Mouse (Mus musculus) thymus, adult 2 months (tissue): ENCODE data around the gene Ahdc1. TPM values are rescaled to one million over a fixed set of nuclear protein-coding genes. Genes with fewer than 3 reads are reported as not detected.

ENCODE experiments used
- DNase-seq: peaks from one replicate; pipeline ENCODE4 v3.0.0; 2021
- H3K27ac ChIP-seq: fragments of 200-500 bp; 2 replicates; pipeline ENCODE4 v1.5.1; 2012; ENCODE audit warnings: low read length, control low read depth; ENCODE audit not compliant: control insufficient read depth, insufficient read depth
- H3K27me3 ChIP-seq: fragments of 200-500 bp; 2 replicates; pipeline ENCODE4 v1.6.1; 2012; ENCODE audit warnings: mild to moderate bottlenecking, low read length, moderate library complexity, mixed read lengths; ENCODE audit not compliant: control insufficient read depth, insufficient read depth
- H3K36me3 ChIP-seq: fragments of 200-500 bp; 2 replicates; pipeline ENCODE4 v1.6.1; 2012; ENCODE audit warnings: mild to moderate bottlenecking, low read length, moderate library complexity; ENCODE audit not compliant: control insufficient read depth, insufficient read depth
- H3K4me1 ChIP-seq: fragments of 200-500 bp; replicated peaks from 2 replicates; pipeline ENCODE4 v1.6.1; 2012; ENCODE audit warnings: low read length; ENCODE audit not compliant: control insufficient read depth, insufficient read depth
- H3K4me3 ChIP-seq: fragments of 200-500 bp; 2 replicates; pipeline ENCODE4 v1.5.1; 2012; ENCODE audit warnings: mild to moderate bottlenecking, low read length, control low read depth, moderate library complexity; ENCODE audit not compliant: control insufficient read depth, insufficient read depth
- CTCF ChIP-seq: fragments of 200-500 bp; IDR thresholded peaks from 2 replicates; pipeline ENCODE4 v1.5.1; 2012; ENCODE audit warnings: mild to moderate bottlenecking, control low read depth, low read length, moderate library complexity, borderline replicate concordance; ENCODE audit not compliant: control insufficient read depth, poor library complexity, insufficient read depth; ENCODE audit errors: extremely low read depth
- POLR2A ChIP-seq: fragments of 200-500 bp; IDR thresholded peaks from 2 replicates; pipeline ENCODE4 v1.6.1; 2012; ENCODE audit warnings: mild to moderate bottlenecking, low read length, control low read depth, moderate library complexity; ENCODE audit not compliant: control insufficient read depth, poor library complexity, insufficient read depth; ENCODE audit errors: extremely low read depth
- WGBS: fragments of 180-500 bp; shearing (Covaris S2); methylation state at CpG from one replicate; pipeline ENCODE4 v1.1.7; 2018; 5-methylcytosine and 5-hydroxymethylcytosine counted together
- polyA plus RNA-seq: library from polyadenylated mRNA; depleted of rRNA; stranded (reverse); fragments of >200 nt; gene quantifications from 2 replicates; pipeline ENCODE4 v1.2.3, GENCODE M21; 2012

Gene Ahdc1
- polyA plus RNA-seq, 1 experiment, result 59.8 TPM

GRCm38 (mm10) chr4:132968105-132968938 lies 42.7 kb upstream of the Ahdc1 start:
- DNase-seq, result no peak
- H3K27ac ChIP-seq, result no peak overlapping the region
- WGBS, result 54% methylated on average over 6 of the region's 6 CpGs
- H3K4me1 ChIP-seq, result peaks cover 42% of the 10 kb centered on the region
- H3K27me3 ChIP-seq, result no peaks in the 10 kb centered on the region
- TF ChIP-seq CTCF, result no peak
- TF ChIP-seq POLR2A, result no peak
- H3K4me3 ChIP-seq, result no peak overlapping the region
- H3K36me3 ChIP-seq, result no peaks in the 10 kb centered on the region

DNA sequence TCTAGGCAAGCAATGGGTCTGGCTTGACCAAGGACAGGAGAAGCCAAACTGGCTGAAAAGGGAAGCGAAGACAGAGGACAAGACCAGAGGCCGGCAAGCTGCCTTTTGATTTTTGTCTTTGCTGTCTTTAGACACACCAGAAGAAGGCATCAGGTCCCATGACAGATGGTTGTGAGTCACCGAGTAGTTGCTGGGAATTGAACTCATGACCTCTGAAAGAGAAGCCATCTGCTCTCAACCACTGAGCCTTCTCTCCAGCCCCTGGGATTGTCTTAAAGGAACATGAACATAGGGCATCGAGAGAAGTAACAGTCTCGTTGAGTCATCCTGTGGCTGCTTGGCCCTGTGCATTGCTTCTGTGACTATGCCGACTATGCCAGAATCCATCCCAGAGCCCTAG lies 39.5 kb upstream of the Ahdc1 start:
- Histone ChIP-seq H3K27me3 (no peaks in the 10 kb centered on the region), H3K4me1 (peaks cover 68% of the 10 kb centered on the region), H3K4me3 (no peak overlapping the region), H3K27ac (peak overlapping the region; percentile 90), H3K36me3 (no peaks in the 10 kb centered on the region)
- WGBS, result 42% methylated on average over 6 of the region's 6 CpGs
- no peak for DNase-seq
- no peak for TF ChIP-seq CTCF
- no peak for TF ChIP-seq POLR2A

GRCm38 (mm10) chr4:132972101-132972500 lies 39.0 kb upstream of the Ahdc1 start:
- Histone ChIP-seq H3K36me3 (no peaks in the 10 kb centered on the region), H3K4me3 (peak overlapping the region; percentile 4; the same call in 1 of the 2 replicates), H3K4me1 (peaks cover 73% of the 10 kb centered on the region), H3K27ac (peak overlapping the region; percentile 90), H3K27me3 (no peaks in the 10 kb centered on the region)
- DNase-seq, result peak; percentile 74
- 6% methylated on average over 3 of the region's 3 CpGs for WGBS
- TF ChIP-seq POLR2A (0 out of 2 replicates have a peak, but pooled peaks have one; percentile 36), CTCF (no peak)

DNA sequence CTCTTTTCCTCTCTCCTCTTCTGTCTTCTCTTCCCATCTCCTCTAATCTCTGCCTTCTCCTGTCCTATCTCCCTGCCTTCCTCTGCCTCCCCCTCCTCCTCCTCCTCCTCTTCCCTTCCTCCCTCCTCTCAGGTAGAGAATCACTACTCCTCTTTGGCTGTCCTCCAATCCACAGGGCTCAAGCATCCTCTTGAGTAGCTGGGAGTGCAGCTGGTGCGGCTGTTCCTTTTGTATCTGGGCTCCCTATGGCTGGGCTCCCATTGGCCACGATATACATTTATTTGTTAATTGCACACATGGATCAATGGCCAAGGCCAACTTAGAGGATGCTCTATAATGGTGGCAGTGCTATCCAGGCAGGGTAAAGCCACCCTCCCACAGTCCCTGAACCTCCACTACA lies 38.5 kb upstream of the Ahdc1 start:
- TF ChIP-seq POLR2A (no peak), CTCF (no peak)
- Histone ChIP-seq H3K27ac (peak overlapping the region; percentile 90), H3K27me3 (no peaks in the 10 kb centered on the region), H3K4me3 (peak overlapping the region; percentile 4; the same call in 1 of the 2 replicates), H3K4me1 (peaks cover 77% of the 10 kb centered on the region), H3K36me3 (no peaks in the 10 kb centered on the region)
- WGBS, result 23% methylated on average over 2 of the region's 2 CpGs
- DNase-seq, result no peak

DNA sequence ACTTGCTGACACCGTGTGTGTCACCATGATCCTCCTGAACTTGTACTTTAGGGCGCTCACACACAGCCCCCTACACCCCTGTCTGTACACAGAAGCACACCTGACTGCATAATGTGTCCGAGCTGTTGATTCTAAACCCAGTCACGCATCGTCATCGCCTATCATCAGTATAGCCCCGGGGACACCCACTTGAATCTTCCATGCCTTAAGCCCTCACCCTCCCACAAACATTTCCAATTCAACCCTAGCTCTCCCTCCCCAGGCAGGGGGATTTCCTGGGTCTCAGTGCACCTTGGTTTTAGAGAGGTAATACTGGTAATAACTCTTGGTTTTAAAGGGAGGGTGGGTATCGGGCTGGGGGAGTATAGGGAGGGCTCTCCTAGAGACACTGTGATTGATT lies 37.9 kb upstream of the Ahdc1 start:
- Histone ChIP-seq H3K27me3 (no peaks in the 10 kb centered on the region), H3K27ac (peak overlapping the region; percentile 90), H3K4me3 (no peak overlapping the region), H3K4me1 (peaks cover 77% of the 10 kb centered on the region), H3K36me3 (no peaks in the 10 kb centered on the region)
- DNase-seq, result no peak
- TF ChIP-seq POLR2A (no peak), CTCF (no peak)
- WGBS, result 76% methylated on average over 8 of the region's 8 CpGs

GRCm38 (mm10) chr4:132973814-132974398 lies 37.2 kb upstream of the Ahdc1 start, which contains the start of gene Fgr:
Fgr (plus strand) TSS chr4:132974095.
- H3K27me3 ChIP-seq, result no peaks in the 10 kb centered on the region
- H3K36me3 ChIP-seq, result no peaks in the 10 kb centered on the region
- DNase-seq, result peak; percentile 80
- peak within 1 kb of the TSS; percentile 32 for H3K4me3 ChIP-seq
- TF ChIP-seq CTCF (no peak), POLR2A (peak; percentile 29; the same call in 1 of the 2 replicates)
- 7% methylated on average over 21 of the region's 21 CpGs for WGBS
- H3K4me1 ChIP-seq, result peaks cover 77% of the 10 kb centered on the region
- peak within 1 kb of the TSS; percentile 90 for H3K27ac ChIP-seq

DNA sequence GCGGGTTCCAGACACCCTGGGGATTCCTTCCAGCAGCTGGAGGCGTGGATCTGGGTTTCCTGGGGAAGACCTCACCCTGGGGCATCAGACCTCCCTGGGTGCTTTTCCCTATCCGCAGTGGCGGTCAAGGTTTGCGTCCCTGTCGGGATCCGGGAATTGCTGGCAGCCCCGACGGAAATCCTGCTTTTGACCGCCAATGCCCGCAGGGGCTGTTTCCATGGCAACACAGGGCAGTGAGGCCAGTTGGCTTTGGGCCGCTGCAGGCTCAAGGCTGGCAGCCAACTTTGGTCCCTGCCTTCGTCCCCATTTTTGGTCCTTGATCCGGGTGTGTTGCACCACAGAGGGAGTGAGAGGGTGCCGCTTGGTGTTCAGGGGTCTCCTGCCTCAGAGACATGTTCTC lies 36.2 kb upstream of the Ahdc1 start:
- TF ChIP-seq CTCF (no peak), POLR2A (no peak)
- Histone ChIP-seq H3K27me3 (no peaks in the 10 kb centered on the region), H3K27ac (peak overlapping the region; percentile 90), H3K4me3 (peak overlapping the region; percentile 12), H3K36me3 (no peaks in the 10 kb centered on the region), H3K4me1 (peaks cover 77% of the 10 kb centered on the region)
- WGBS, result 72% methylated on average over 15 of the region's 15 CpGs
- no peak for DNase-seq
